Mouse (Mus musculus) embryonic facial prominence, embryonic 11.5 days (tissue): ENCODE measurements around the gene Etv4. TPM values are rescaled to one million over a fixed set of nuclear protein-coding genes. Genes with fewer than 3 reads are reported as not detected.

Source experiments
- ATAC-seq: fragments of 200-750 bp; cut with Nextera tagmentation; replicated peaks from 2 replicates; pipeline ENCODE4 v1.8.0; 2017; ENCODE audit warnings: low read depth; ENCODE audit not compliant: insufficient number of reproducible peaks, low FRiP score, low TSS enrichment
- DNase-seq: peaks from one replicate; pipeline ENCODE4 v3.0.0-alpha.2; 2015; ENCODE audit warnings: low spot score
- H3K27ac ChIP-seq: fragments of 300-500 bp; sonication (generic); replicated peaks from 2 replicates; pipeline ENCODE4 v1.5.1; 2014; ENCODE audit warnings: mild to moderate bottlenecking, low read depth, low read length, control low read depth
- H3K27me3 ChIP-seq: fragments of 300-500 bp; sonication (generic); 2 replicates; pipeline ENCODE4 v1.6.1; 2014; ENCODE audit warnings: mild to moderate bottlenecking, low read length, moderate library complexity, mixed read lengths; ENCODE audit not compliant: control insufficient read depth, insufficient read depth
- H3K36me3 ChIP-seq: fragments of 300-500 bp; sonication (generic); replicated peaks from 2 replicates; pipeline ENCODE4 v1.6.1; 2014; ENCODE audit warnings: low read depth, mild to moderate bottlenecking, low read length, moderate library complexity, mixed read lengths; ENCODE audit not compliant: control insufficient read depth, insufficient read depth
- H3K4me1 ChIP-seq: fragments of 300-500 bp; sonication (generic); 2 replicates; pipeline ENCODE4 v1.6.1; 2014; ENCODE audit warnings: low read length, mixed read lengths; ENCODE audit not compliant: control insufficient read depth, insufficient read depth
- H3K4me2 ChIP-seq: fragments of 300-500 bp; sonication (generic); 2 replicates; pipeline ENCODE4 v1.6.1; 2014; ENCODE audit warnings: low read depth, mild to moderate bottlenecking, control low read depth, low read length, moderate library complexity
- H3K4me3 ChIP-seq: fragments of 300-500 bp; sonication (generic); 2 replicates; pipeline ENCODE4 v1.5.1; 2014; ENCODE audit warnings: low read depth, low read length, control low read depth
- H3K9ac ChIP-seq: fragments of 300-500 bp; sonication (generic); replicated peaks from 2 replicates; pipeline ENCODE4 v1.6.1; 2014; ENCODE audit warnings: mild to moderate bottlenecking, control low read depth, low read length
- H3K9me3 ChIP-seq: fragments of 300-500 bp; sonication (generic); replicated peaks from 2 replicates; pipeline ENCODE4 v1.6.1; 2016; ENCODE audit warnings: mild to moderate bottlenecking, low read length, inconsistent platforms, mixed read lengths; ENCODE audit not compliant: control insufficient read depth
- WGBS: fragments of 180-500 bp; shearing (Covaris S2); extraction: QIAGEN DNeasy Blood & Tissue Kit; methylation state at CpG from one replicate; pipeline ENCODE4 v1.1.7; 2014; 5-methylcytosine and 5-hydroxymethylcytosine counted together
- polyA plus RNA-seq: library from polyadenylated mRNA; unstranded; fragments of >200 nt; fragmentation: Nextera tagmentation; extraction: Ambion mirVana; gene quantifications from 2 replicates; pipeline ENCODE4 v1.2.1, GENCODE M21; 2014

The Etv4 gene
- 14.5 and 15.1 TPM in 2 replicates for polyA plus RNA-seq

DNA sequence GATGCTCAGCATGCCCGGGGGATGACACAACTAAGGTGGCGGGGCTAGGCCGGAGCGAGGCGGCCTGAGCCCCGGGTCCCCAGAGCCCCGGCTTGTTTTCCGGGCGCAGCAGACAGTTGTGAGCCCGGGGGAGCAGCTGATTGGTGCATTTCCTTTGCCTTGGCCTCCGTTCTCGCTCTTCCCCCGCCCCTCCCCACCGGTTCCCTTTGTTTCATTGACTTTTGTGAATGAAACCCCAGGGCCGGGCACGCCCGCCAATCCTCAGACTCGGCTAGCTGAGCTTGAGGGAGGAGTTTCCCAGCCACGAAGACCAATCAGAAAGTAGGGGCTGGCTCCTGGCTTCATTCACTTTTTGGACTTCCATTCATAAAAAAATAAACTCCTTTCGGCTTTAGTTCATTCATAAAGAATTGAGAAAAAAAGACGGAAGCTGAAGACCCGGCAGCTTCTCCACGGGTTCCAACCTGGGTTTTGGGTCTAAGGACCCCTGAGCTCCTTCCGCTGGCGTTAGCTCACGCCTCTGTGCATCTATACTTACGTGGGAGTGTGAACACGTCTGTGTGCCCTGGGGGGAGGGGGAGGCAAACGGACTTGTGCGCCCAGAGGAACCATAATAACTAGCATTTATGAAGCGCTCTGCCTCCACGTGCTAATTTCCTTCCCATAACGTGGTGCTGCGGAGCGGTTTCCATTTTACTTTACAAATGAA is at the start of gene Etv4:
Etv4 (minus strand) TSS at position 229 of the 709 bp plus-strand sequence.
- peaks cover 34% of the 10 kb centered on the region for H3K27me3 ChIP-seq
- H3K4me2 ChIP-seq = peak within 1 kb of the TSS; percentile 95
- H3K36me3 ChIP-seq = no peaks in the 10 kb centered on the region
- H3K9ac ChIP-seq = peak within 1 kb of the TSS; percentile 69
- peak; percentile 85 for ATAC-seq
- WGBS = under 1% methylated on average over 35 of the region's 35 CpGs
- H3K4me3 ChIP-seq = peak within 1 kb of the TSS; percentile 57
- H3K4me1 ChIP-seq = no peaks in the 10 kb centered on the region; the same call in 1 of the 2 replicates
- DNase-seq = peak; percentile 98
- no peaks in the 10 kb centered on the region for H3K9me3 ChIP-seq
- peak within 1 kb of the TSS; percentile 70 for H3K27ac ChIP-seq

- Histone ChIP-seq H3K4me1 (peaks cover 6% of the 10 kb centered on the region), H3K27ac (no peak overlapping the region), H3K36me3 (no peaks in the 10 kb centered on the region), H3K4me3 (no peak overlapping the region), H3K4me2 (no peak overlapping the region), H3K9me3 (no peaks in the 10 kb centered on the region), H3K9ac (no peak overlapping the region), H3K27me3 (no peaks in the 10 kb centered on the region)
- 67% methylated on average over 7 of the region's 7 CpGs for WGBS
- ATAC-seq (no peak), DNase-seq (no peak)
These were observed 46.8 kb upstream of the Etv4 start for GRCm38 (mm10) chr11:101832001-101832400.

- ATAC-seq = no peak
- H3K9me3 ChIP-seq = no peaks in the 10 kb centered on the region
- peaks cover 6% of the 10 kb centered on the region for H3K4me1 ChIP-seq
- H3K4me2 ChIP-seq = no peak overlapping the region
- no peak overlapping the region for H3K4me3 ChIP-seq
- DNase-seq = no peak
- WGBS = 56% methylated on average over 8 of the region's 8 CpGs
- H3K9ac ChIP-seq = no peak overlapping the region; the same call in 1 of the 2 replicates
- no peaks in the 10 kb centered on the region for H3K27me3 ChIP-seq
- H3K36me3 ChIP-seq = no peaks in the 10 kb centered on the region
- peak overlapping the region; percentile 72 for H3K27ac ChIP-seq
These were observed 45.4 kb upstream of the Etv4 start for GRCm38 (mm10) chr11:101830616-101831015.

GRCm38 (mm10) chr11:101830112-101830511 is 44.9 kb upstream of the Etv4 start:
- Histone ChIP-seq H3K27ac (peak overlapping the region; percentile 72), H3K27me3 (no peaks in the 10 kb centered on the region), H3K36me3 (no peaks in the 10 kb centered on the region), H3K4me1 (peaks cover 6% of the 10 kb centered on the region), H3K4me2 (no peak overlapping the region), H3K9ac (no peak overlapping the region; the same call in 1 of the 2 replicates), H3K9me3 (no peaks in the 10 kb centered on the region), H3K4me3 (no peak overlapping the region)
- WGBS = 13% methylated on average over 10 of the region's 10 CpGs
- peak; percentile 82 for DNase-seq
- ATAC-seq = no peak

DNA sequence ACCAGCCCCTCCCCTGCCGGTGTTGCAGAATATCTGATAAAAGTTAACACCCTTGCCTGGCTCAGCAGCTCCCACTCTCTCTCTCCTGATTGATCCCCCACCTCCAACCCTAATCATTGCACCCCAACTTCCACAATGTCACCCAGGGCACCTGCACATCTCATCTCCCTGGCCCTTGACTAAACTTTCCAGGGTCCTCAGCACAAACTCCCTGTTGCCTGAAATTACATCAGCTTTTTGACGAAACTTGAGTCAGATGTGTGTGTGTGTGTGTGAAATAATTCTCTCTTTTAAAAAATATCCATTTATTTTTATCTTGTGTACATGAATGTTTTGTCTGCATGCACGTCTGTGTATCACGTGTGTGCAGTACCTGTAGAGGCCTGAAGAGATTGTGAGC is 43.5 kb upstream of the Etv4 start:
- DNase-seq (no peak), ATAC-seq (no peak)
- WGBS = 94% methylated on average over 4 of the region's 4 CpGs
- H3K27ac ChIP-seq = no peak overlapping the region
- no peak overlapping the region for H3K9ac ChIP-seq
- H3K36me3 ChIP-seq = no peaks in the 10 kb centered on the region
- H3K4me2 ChIP-seq = no peak overlapping the region
- peaks cover 6% of the 10 kb centered on the region; the same call in 1 of the 2 replicates for H3K4me1 ChIP-seq
- no peaks in the 10 kb centered on the region for H3K27me3 ChIP-seq
- no peaks in the 10 kb centered on the region for H3K9me3 ChIP-seq
- no peak overlapping the region for H3K4me3 ChIP-seq

GRCm38 (mm10) chr11:101823210-101823609 is 38.0 kb upstream of the Etv4 start:
- H3K27me3 ChIP-seq = no peaks in the 10 kb centered on the region
- no peak overlapping the region for H3K4me2 ChIP-seq
- H3K9me3 ChIP-seq = no peaks in the 10 kb centered on the region
- WGBS = 70% methylated on average over 3 of the region's 3 CpGs
- H3K9ac ChIP-seq = no peak overlapping the region
- H3K4me3 ChIP-seq = no peak overlapping the region
- no peak for DNase-seq
- ATAC-seq = no peak
- H3K4me1 ChIP-seq = no peaks in the 10 kb centered on the region
- H3K36me3 ChIP-seq = no peaks in the 10 kb centered on the region
- no peak overlapping the region for H3K27ac ChIP-seq

DNA sequence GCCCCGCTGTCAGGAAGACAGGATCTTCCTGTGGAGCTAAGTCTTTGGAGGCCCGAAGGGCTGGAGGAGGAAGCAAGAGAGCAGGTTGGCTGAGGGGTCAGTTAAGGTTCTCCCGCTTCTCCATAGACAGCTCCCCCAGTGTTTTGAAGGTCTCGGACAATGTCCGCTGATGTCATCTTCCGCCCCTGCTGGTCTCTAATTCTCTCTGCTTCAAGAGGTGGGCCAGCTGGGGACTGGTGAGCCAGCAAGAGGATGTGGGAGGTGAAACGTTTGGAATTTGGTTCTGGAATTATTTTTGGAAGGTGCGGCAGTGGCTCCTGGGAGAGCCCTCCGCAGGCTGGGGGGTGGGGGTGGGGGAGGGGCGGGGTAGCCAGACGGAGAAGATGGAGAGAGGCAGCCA is 35.7 kb upstream of the Etv4 start:
- no peaks in the 10 kb centered on the region for H3K9me3 ChIP-seq
- no peak for ATAC-seq

GRCm38 (mm10) chr11:101819853-101820252 is 34.7 kb upstream of the Etv4 start:
- no peak overlapping the region for H3K4me3 ChIP-seq
- no peak overlapping the region for H3K4me2 ChIP-seq
- no peak overlapping the region for H3K27ac ChIP-seq
- H3K9me3 ChIP-seq = no peaks in the 10 kb centered on the region
- DNase-seq (no peak), ATAC-seq (no peak)
- peaks cover 8% of the 10 kb centered on the region; the same call in 1 of the 2 replicates for H3K4me1 ChIP-seq
- no peaks in the 10 kb centered on the region for H3K36me3 ChIP-seq
- no peak overlapping the region for H3K9ac ChIP-seq
- no peaks in the 10 kb centered on the region for H3K27me3 ChIP-seq

More for the DNA sequence above, 35.7 kb upstream of the Etv4 start:
- Histone ChIP-seq H3K4me3 (no peak overlapping the region), H3K4me1 (no peaks in the 10 kb centered on the region), H3K4me2 (no peak overlapping the region), H3K27me3 (no peaks in the 10 kb centered on the region), H3K36me3 (no peaks in the 10 kb centered on the region), H3K27ac (no peak overlapping the region), H3K9ac (no peak overlapping the region)
- 39% methylated on average over 11 of the region's 11 CpGs for WGBS
- DNase-seq = no peak
